Mouse (Mus musculus) heart, postnatal 0 days (tissue): Measurements from ENCODE around the gene Itga3.
A peak's percentile ranks its signal among the peaks of the same experiment; 100 is the strongest.

Source experiments
- CTCF ChIP-seq: IDR thresholded peaks from 2 replicates; pipeline ENCODE4 v1.5.1; 2016; ENCODE audit warnings: antibody characterized with exemption, control low read depth, low read depth
- EP300 ChIP-seq: IDR thresholded peaks from 2 replicates; pipeline ENCODE4 v1.6.1; 2016; ENCODE audit warnings: antibody characterized with exemption, low read depth

- TF ChIP-seq CTCF (no peak), EP300 (peak; percentile 67; the same call in 1 of the 2 replicates)
Measured at GRCm38 (mm10) chr11:95071266-95071665, 5.3 kb downstream of the Itga3 start.
